Mouse (Mus musculus) forebrain, embryonic 11.5 days (tissue): ENCODE results near the gene 4930564D02Rik. TPM values are rescaled to one million over a fixed set of nuclear protein-coding genes. Genes with fewer than 3 reads are reported as not detected.

Experiments used
- ATAC-seq: fragments of 200-750 bp; cut with Nextera tagmentation; replicated peaks from 2 replicates; pipeline ENCODE4 v1.8.0; 2017; ENCODE audit warnings: moderate TSS enrichment; ENCODE audit not compliant: low FRiP score
- DNase-seq: peaks from one replicate; pipeline ENCODE4 v3.0.0-alpha.2; 2017; ENCODE audit warnings: low spot score
- H3K27ac ChIP-seq: fragments of 300-500 bp; sonication (generic); 2 replicates; pipeline ENCODE4 v1.5.1; 2014; ENCODE audit warnings: low read depth, low read length
- H3K27me3 ChIP-seq: fragments of 300-500 bp; sonication (generic); 2 replicates; pipeline ENCODE4 v1.6.1; 2014; ENCODE audit warnings: mild to moderate bottlenecking, low read length, mixed read lengths; ENCODE audit not compliant: control insufficient read depth, insufficient read depth
- H3K36me3 ChIP-seq: fragments of 300-500 bp; sonication (generic); 2 replicates; pipeline ENCODE4 v1.6.1; 2014; ENCODE audit warnings: mild to moderate bottlenecking, low read length, moderate library complexity, mixed read lengths; ENCODE audit not compliant: control insufficient read depth, insufficient read depth
- H3K4me1 ChIP-seq: fragments of 300-500 bp; sonication (generic); replicated peaks from 2 replicates; pipeline ENCODE4 v1.6.1; 2014; ENCODE audit warnings: low read length, mixed read lengths; ENCODE audit not compliant: control insufficient read depth, insufficient read depth
- H3K4me2 ChIP-seq: fragments of 300-500 bp; sonication (generic); 2 replicates; pipeline ENCODE4 v1.6.1; 2014; ENCODE audit warnings: low read depth, mild to moderate bottlenecking, low read length, moderate library complexity, mixed read lengths; ENCODE audit not compliant: severe bottlenecking
- H3K4me3 ChIP-seq: fragments of 300-500 bp; sonication (generic); 2 replicates; pipeline ENCODE4 v1.5.1; 2014; ENCODE audit warnings: low read depth, low read length
- H3K9ac ChIP-seq: fragments of 300-500 bp; sonication (generic); 2 replicates; pipeline ENCODE4 v1.6.1; 2014; ENCODE audit warnings: low read length
- H3K9me3 ChIP-seq: fragments of 300-500 bp; sonication (generic); 2 replicates; pipeline ENCODE4 v1.6.1; 2016; ENCODE audit warnings: low read length, mixed read lengths; ENCODE audit not compliant: control insufficient read depth
- WGBS: fragments of 180-500 bp; shearing (Covaris S2); extraction: QIAGEN DNeasy Blood & Tissue Kit; methylation state at CpG from one replicate; pipeline ENCODE4 v1.1.7; 2014; 5-methylcytosine and 5-hydroxymethylcytosine counted together
- polyA plus RNA-seq: library from polyadenylated mRNA; unstranded; fragments of >200 nt; fragmentation: Nextera tagmentation; extraction: Ambion mirVana; gene quantifications from 2 replicates; pipeline ENCODE4 v1.2.1, GENCODE M21; 2014

4930564D02Rik gene
- polyA plus RNA-seq, 1 experiment from 2014 or later, result not detected

DNA sequence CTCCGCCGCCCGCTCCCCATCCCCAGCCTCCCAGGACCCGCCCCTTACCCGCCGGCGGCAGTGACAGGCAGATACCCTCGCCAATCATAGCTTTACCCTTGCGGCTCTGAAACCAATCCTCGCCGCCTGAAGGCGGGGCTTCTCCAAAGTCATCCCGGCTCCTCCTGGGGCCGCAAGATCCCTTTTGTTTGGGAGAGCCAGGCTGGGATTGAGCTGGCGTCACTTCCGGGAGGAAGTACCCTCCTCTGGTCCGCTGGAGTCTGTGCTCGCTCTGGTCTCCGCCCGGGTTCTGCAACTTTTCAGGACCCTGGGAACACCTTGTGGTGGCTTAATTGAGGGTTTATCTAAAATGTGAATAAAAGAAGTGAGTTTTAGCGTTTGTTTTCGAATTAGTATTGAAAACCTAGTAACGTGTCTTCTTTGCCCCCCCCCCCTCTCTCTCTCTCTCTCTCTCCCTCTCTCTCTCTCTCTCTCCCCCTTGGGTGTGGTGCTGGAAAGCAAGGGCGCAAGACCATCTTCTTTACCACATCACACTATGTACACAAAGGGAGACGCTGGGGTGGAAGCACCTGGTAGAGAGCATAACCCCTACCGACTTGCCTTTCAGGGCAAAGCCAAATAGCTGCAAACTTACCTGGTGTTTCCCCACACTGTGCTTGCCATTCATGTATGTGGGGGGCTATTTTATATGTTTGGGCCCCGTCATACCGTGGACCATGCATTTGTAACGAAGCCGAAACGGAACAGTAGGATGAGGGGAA lies 13.5 kb upstream of the 4930564D02Rik start, which contains the start of gene Cttnbp2nl:
Cttnbp2nl (minus strand) TSS at position 210 of the 761 bp plus-strand sequence.
- 3% methylated on average over 31 of the region's 31 CpGs for WGBS
- peak; percentile 98 for DNase-seq
- peak; percentile 99 for ATAC-seq

DNA sequence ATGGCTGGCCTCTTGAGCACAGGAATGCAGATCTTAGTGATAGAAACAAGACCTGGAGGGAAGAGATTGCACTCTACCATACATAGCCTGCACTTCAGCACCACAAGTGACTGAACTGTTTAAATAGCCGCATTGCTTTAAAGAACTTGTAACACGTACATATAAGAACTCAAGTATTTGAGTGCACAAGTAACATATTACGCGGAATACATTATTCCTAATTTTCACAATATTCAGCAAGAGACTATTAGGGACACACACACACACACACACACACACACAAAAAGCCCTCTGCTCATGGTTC lies 13.0 kb upstream of the 4930564D02Rik start:
- H3K36me3 ChIP-seq, result no peaks in the 10 kb centered on the region
- H3K4me1 ChIP-seq, result peaks cover 8% of the 10 kb centered on the region
- H3K9me3 ChIP-seq, result no peaks in the 10 kb centered on the region
- peak overlapping the region; percentile 59 for H3K9ac ChIP-seq
- H3K4me2 ChIP-seq, result peak overlapping the region; percentile 65
- DNase-seq (peak; percentile 30), ATAC-seq (no peak)
- peak overlapping the region; percentile 84 for H3K4me3 ChIP-seq
- no peaks in the 10 kb centered on the region for H3K27me3 ChIP-seq
- H3K27ac ChIP-seq, result no peak overlapping the region
- 85% methylated on average over 4 of the region's 4 CpGs for WGBS

More for the DNA sequence above, 13.5 kb upstream of the 4930564D02Rik start, which contains the start of gene Cttnbp2nl:
- Histone ChIP-seq H3K9me3 (no peaks in the 10 kb centered on the region), H3K4me3 (peak within 1 kb of the TSS; percentile 84), H3K27ac (peak within 1 kb of the TSS; percentile 74), H3K4me2 (peak within 1 kb of the TSS; percentile 65), H3K27me3 (no peaks in the 10 kb centered on the region), H3K9ac (peak within 1 kb of the TSS; percentile 90), H3K36me3 (no peaks in the 10 kb centered on the region), H3K4me1 (peaks cover 6% of the 10 kb centered on the region)

DNA sequence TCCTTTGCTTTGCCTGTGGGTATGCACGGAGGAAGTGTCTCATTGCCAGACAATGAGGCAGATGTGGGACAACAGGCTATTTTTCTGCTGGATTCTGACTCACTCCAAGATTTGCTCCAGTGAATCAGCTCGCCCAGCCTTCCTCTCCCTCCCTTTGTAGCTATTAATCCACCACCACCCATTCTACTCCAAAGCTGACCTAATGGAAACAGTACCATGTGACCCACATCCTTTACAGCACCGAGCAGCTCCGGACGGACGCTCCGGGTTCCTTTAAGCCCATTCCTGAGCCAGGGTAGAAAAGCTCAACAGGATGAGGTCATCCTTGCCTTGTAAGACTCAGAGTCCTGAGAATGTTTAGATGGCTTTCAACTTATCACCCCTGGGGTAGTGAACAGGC lies 11.7 kb upstream of the 4930564D02Rik start:
- Histone ChIP-seq H3K27ac (no peak overlapping the region), H3K4me1 (peaks cover 9% of the 10 kb centered on the region), H3K4me3 (no peak overlapping the region), H3K27me3 (no peaks in the 10 kb centered on the region), H3K36me3 (no peaks in the 10 kb centered on the region), H3K4me2 (no peak overlapping the region), H3K9me3 (no peaks in the 10 kb centered on the region), H3K9ac (no peak overlapping the region)
- ATAC-seq, result no peak
- peak; percentile 49 for DNase-seq
- 64% methylated on average over 7 of the region's 7 CpGs for WGBS

DNA sequence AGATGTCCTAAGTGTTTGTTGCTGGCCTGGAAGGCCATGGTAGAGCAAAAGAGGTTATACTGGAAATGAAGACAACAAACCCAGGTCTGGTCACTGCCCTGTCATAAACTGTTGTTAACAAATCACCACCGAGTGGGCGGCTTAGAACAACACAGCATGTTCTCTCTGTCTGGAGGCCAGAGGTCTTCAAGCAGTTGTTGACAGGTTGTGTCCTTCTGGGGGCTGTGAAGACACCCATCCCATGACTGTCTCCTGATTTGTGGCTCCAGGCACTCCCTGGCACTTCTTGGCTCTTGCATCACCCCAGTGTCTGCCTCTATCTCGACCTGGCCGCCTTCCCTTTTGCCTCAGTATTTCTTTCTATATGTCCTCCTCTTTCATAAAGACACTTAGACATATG lies 11.0 kb upstream of the 4930564D02Rik start:
- Histone ChIP-seq H3K36me3 (no peaks in the 10 kb centered on the region), H3K27ac (no peak overlapping the region), H3K27me3 (no peaks in the 10 kb centered on the region), H3K4me1 (peaks cover 7% of the 10 kb centered on the region), H3K4me3 (no peak overlapping the region), H3K9ac (no peak overlapping the region), H3K4me2 (no peak overlapping the region), H3K9me3 (no peaks in the 10 kb centered on the region)
- DNase-seq (peak; percentile 30), ATAC-seq (no peak)
- WGBS, result 72% methylated on average over 4 of the region's 4 CpGs

DNA sequence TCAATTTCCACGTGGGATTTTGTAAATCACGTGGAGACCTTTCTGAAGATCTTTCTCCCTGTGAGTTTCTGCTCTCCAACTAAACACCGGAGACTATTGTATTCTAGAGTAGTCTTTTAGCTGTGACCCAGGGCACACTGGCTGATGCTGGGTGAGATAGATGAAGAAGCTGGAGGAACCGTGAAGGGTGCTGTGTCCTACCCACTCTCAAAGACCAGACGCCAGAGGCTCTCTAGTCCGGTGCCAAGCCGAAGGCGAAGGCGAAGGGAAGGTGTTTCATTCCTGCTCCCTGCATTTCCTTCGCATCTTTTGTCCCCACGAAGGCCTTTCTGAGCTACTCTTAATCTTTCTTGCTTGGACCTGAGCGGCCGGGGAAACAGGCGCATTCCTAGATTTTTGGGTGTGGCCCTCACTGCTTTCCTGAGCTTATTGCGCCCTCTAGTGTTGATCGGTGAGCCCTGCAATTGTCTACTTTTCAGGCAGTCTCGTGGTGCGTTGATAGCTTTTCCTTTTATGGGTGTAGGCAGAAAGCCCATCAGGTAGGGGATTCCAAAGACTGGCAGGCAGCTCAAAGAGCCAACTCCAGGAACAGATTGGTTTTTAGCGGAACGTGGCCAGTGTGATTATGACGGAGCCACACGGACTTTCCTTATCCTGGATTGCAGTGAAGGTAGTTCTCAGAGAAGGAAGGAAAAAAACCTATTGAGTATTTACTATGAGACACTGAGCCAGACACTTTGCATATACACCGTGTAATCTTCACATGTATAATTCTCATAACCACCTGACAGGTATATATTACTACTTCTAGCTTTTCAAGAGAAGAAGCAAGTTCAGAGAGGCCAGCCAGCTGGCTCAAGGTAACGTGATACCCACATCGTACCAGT lies 7.8 kb upstream of the 4930564D02Rik start:
- DNase-seq (peak; percentile 90), ATAC-seq (peak; percentile 63)
- 19% methylated on average over 25 of the region's 25 CpGs for WGBS
- H3K27ac ChIP-seq, result no peak overlapping the region
- H3K27me3 ChIP-seq, result no peaks in the 10 kb centered on the region
- 0 out of 2 replicates have a peak, but pooled peaks cover 3% of the 10 kb centered on the region for H3K4me1 ChIP-seq
- H3K4me3 ChIP-seq, result no peak overlapping the region
- H3K9me3 ChIP-seq, result no peaks in the 10 kb centered on the region
- no peaks in the 10 kb centered on the region for H3K36me3 ChIP-seq
- H3K9ac ChIP-seq, result peak overlapping the region; percentile 28; the same call in 1 of the 2 replicates
- peak overlapping the region; percentile 45; the same call in 1 of the 2 replicates for H3K4me2 ChIP-seq

DNA sequence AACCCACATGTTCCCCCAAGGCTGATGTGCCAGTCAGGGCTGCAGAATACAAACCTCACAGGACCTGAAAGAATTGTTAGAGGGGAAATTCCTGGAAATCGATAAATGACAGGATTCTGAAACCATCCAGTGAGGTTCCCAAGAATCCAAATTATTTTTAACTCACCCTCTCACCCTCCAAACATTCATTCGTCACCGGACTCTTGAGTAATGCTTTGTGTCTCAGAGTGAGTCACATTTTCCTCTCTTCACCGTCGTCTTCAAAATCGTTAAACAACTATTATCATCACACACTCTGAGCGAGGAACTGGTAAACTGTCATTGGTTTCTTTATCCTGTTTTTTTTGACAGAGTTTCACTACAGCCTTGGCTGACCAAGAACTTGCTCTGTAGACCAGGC lies 6.7 kb upstream of the 4930564D02Rik start:
- WGBS, result 84% methylated on average over 7 of the region's 7 CpGs
- no peak overlapping the region for H3K4me3 ChIP-seq
- no peak overlapping the region for H3K27ac ChIP-seq
- no peak overlapping the region for H3K4me2 ChIP-seq
- H3K4me1 ChIP-seq, result 0 out of 2 replicates have a peak, but pooled peaks cover 3% of the 10 kb centered on the region
- peak; percentile 19 for DNase-seq
- ATAC-seq, result no peak
- H3K27me3 ChIP-seq, result no peaks in the 10 kb centered on the region
- no peaks in the 10 kb centered on the region for H3K36me3 ChIP-seq
- H3K9ac ChIP-seq, result no peak overlapping the region
- no peaks in the 10 kb centered on the region for H3K9me3 ChIP-seq

DNA sequence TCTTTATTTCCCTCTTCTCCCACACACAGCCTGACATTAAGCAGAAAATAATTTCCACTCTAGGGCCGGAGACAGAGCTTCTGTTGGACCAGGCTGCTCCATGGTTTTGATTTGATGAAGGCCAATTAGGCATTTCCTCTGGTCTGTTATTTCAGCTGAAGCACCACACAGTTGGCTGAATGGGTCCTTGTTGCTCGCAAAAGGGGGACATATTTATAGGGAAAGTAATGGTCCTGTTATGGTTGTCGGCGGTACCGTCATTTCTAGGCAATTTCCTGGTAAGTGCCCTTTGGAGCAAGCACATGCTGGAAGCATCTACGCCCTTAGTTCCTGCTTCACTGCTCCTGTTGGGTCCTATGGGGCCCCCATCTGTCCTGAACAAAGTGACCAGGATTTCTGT lies 5.7 kb upstream of the 4930564D02Rik start:
- Histone ChIP-seq H3K4me1 (0 out of 2 replicates have a peak, but pooled peaks cover 3% of the 10 kb centered on the region), H3K4me2 (no peak overlapping the region), H3K27me3 (no peaks in the 10 kb centered on the region), H3K9me3 (no peaks in the 10 kb centered on the region), H3K9ac (no peak overlapping the region), H3K27ac (no peak overlapping the region), H3K36me3 (no peaks in the 10 kb centered on the region), H3K4me3 (no peak overlapping the region)
- peak; percentile 30 for DNase-seq
- WGBS, result 72% methylated on average over 6 of the region's 6 CpGs
- ATAC-seq, result no peak

DNA sequence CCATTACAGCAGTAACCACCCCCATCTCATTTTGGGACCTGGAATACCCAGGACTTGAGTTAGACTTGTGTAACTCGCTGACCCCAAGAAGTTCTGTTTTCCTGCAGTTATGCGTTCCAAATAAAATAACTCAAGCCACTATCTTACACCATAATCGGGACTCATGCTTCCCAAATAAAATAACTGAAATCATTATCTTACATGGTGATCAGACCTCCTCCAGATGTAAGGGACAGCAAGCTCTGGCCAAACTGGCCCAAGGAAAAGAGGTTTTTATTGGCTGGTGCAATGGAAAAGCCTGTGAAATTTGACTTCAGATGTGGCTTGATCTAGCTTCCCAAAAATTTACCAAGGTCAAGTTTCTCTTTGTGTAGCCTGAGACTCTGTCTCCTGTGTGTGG lies 5.1 kb upstream of the 4930564D02Rik start:
- H3K4me2 ChIP-seq, result no peak overlapping the region
- no peaks in the 10 kb centered on the region for H3K36me3 ChIP-seq
- no peak overlapping the region for H3K4me3 ChIP-seq
- no peak overlapping the region for H3K27ac ChIP-seq
- no peaks in the 10 kb centered on the region for H3K9me3 ChIP-seq
- DNase-seq (no peak), ATAC-seq (no peak)
- 79% methylated on average over 3 of the region's 3 CpGs for WGBS
- H3K9ac ChIP-seq, result no peak overlapping the region
- no peaks in the 10 kb centered on the region for H3K27me3 ChIP-seq
- 0 out of 2 replicates have a peak, but pooled peaks cover 3% of the 10 kb centered on the region for H3K4me1 ChIP-seq
